Mouse (Mus musculus): Measurements from ENCODE around the gene Rdh11.
A peak's percentile ranks its signal among the peaks of the same experiment; 100 is the strongest.

Rdh11 gene

DNA sequence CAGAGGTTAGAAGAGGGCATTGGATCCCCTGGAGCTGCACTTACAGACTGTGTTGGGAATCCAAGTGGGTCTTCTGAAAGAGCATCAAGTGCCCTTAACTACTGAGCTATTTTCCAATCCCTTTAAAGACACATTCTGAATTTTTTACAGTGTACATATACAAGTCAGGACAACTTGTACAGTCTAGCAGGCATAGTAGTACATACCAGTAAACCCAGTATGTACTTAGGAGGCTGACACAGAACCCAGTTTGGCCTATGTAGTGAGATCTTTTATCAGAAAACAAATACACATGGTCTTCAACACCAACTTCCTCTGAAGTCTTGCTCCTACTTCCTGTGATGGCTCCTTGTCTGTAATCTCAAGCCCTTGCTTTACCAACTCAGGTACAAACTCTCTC lies 53.1 kb downstream of the Rdh11 start:
- DNase-seq: no peak

DNA sequence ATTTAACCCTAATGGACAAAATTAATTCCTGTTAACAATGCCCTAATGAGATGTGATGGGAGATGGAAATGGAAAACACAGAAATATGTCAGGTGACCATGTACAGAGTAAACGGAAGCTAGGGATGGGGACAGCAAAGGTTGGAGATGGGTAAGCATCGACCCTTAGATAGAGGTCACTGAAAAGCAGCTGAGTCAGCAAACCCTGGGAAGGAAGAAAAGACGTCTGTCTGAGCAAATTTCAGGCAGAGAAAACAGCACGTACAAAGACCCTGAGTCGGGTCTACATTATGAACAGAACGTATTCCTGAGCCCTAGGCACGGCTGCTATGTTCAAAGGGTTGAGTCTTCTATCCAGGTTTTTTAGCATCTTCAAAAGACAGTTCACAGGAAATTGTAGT lies 55.1 kb downstream of the Rdh11 start:
- no peak for DNase-seq

DNA sequence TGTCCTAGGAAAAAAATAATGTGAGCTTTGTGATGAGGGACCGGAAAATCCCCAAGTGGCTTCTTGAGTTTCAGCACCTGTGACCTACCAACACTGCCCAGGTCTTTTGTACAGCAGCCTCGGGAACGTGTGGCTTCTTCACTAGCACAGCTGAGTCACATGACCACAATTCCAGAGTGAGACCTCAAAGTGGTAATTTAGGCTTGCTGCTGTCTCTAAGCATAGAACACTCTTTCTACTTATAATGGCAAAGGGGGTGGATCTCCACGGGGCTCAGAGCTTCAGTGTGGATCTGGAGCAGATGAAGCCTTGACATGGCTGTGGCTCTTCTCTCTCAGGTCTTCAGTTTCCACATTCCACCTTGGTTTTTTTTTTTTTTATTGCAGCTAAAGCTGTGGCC lies 57.0 kb downstream of the Rdh11 start:
- DNase-seq: peak; percentile 20

DNA sequence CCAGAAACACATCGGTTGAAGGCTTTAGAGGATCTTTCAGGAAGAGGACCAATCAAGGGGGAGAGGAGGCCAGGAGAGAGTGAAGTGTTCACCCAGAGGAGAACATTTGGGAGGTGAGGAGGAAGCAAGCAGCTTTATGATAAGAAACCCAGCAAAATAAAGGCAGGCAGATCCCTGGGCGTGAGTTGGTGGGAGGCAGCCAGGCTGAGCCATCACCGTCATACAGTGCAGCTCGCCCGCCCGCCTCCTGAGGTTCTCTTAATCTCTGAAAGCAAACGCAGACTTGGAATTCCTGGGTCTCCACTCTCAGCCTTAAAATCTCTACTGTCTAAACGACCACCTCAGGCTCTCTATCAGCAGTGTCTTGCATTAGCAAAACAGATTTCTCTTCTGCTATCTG lies 57.4 kb downstream of the Rdh11 start:
- no peak for DNase-seq

DNA sequence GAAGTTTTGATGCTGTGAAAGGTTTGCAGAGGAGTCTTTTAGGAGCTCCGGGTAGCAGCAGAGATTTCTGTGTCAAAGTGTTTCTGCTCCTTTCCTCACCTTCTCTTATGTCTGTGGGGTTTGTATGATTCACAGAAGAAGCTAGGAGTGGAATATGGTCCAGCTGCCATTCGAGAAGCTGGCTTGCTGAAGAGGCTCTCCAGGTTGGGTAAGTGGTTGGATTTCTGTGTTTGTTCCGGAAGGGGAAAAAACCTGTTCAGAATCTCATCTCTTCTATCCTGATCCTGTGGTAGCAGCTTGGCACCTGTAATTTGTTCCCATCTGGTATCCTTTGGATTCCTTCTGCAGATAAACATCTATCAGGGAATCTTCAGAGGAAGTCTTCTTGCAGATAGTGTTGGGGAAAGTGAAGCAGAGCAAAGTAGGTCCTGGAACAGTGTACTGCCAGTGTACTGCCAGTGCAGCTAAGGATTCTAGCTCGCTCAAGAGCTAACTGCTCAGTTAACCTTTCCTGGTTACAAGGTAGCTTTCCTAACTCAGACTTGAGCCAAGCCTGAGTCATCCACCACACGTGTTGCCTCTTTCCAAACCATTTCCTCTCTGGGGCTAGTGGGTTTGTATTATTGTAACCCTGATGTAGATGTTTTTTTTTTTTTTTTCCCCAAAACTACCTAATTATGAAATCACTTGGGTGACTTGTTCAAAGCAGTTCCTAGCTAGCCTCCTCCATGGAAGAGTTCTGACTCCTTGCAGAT lies 60.2 kb downstream of the Rdh11 start:
- no peak for DNase-seq

DNA sequence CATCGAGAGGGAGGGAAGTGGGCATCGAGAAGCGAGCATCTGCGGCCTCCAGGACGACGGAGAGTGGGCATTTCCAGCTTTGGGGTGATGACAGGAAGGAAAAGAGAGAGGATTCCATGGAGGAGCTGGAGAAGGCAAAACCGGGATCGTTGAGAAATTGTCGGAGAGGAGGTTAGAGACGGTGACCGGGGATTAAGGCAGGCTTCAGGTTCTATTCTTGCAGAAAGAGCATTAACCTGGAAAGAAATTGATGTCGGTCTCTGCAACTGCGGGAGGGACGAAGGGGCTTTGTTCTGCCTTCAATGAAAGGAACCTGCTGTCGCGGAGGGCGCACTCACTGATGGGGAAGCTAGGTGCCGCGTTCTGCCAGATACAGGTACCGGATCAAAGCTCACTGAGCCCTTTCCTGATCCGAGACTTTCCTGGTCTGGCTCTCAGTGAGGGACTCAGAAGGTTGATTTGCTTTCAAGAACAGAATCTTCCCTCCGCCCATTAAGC lies 60.9 kb downstream of the Rdh11 start:
- DNase-seq: no peak

DNA sequence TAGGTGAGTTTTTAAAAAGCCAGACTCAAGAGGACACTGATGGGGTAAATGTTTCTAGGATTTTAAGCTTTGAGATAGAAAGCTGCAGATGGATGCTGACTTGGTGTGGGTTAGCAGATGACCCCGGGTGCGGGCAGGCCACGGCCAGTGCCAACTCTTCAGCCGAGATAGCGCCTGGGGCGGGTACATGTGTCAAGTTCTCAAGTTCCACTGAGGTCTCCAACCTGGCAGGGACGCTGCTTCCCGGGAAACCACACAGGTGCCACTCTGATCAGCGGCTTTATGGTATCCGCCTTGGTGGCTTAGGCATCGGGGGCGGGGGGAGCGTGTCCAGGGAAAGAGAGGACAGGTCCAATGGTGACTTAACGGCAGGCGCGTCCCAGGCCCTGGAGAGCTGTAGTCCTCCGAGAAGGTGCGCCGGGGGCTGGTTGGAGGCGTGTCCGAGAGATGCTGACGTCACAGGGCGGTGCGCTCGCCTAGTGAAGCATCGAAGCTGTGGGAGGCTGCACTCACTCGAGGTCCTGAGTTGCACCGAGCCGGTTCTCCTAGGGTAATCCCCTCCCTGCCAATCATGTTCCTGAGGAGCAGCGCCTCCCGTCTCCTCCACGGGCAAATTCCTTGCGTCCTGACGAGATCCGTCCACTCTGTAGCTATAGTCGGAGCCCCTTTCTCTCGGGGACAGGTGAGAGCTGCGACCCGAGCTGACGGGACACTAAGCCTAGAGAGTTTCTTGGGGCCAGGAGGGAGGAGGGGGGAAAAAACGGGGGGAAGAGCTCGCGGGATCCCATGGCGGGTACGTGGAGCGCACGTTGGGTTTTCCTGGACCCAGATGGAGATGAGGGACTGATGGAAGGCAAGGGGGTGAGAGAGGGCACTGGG lies 61.6 kb downstream of the Rdh11 start, which contains the start of gene Arg2:
Arg2 (plus strand) TSS at position 479 of the 879 bp plus-strand sequence.
- peak; percentile 86 for DNase-seq
